Mouse (Mus musculus): ENCODE measurements around the gene Eef1g. TPM values are rescaled to one million over a fixed set of nuclear protein-coding genes. Genes with fewer than 3 reads are reported as not detected.

Eef1g gene
- polyA plus RNA-seq, 1 experiment from 2014 or later, result 501 TPM

DNA sequence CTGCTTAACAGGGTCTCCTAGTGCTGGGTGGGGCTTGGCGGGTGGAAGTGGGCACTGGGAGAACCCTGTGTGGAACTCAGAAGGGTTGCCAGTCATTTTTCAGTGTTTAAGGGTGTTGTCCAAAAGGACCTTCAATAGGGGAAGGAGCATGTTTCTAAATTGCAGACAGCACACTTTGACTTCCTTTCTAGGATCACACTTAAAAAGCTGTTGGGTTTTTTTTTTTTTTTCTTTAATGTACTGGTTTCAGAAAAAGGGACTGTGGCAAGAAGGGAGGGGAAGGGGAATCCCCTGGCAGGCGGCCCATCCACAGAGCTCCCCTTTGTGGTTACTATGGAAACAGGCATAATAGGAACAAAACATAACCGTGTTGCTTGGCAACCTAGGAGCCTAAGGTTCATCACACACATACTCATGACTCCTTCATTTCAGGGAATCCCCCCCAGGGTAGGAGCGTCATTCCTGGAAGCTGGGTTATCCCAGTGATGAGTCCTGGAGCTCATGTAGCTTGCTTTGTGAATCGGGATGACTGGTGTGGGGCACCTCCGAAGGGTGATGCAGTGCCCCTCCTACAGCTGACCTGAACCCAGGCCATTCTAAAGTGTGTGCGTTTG is 17.5 kb downstream of the Eef1g start:
- peaks cover 56% of the 10 kb centered on the region for H3K4me1 ChIP-seq (replicated peaks; ENCODE audit: control insufficient read depth, insufficient read depth, low read length)

DNA sequence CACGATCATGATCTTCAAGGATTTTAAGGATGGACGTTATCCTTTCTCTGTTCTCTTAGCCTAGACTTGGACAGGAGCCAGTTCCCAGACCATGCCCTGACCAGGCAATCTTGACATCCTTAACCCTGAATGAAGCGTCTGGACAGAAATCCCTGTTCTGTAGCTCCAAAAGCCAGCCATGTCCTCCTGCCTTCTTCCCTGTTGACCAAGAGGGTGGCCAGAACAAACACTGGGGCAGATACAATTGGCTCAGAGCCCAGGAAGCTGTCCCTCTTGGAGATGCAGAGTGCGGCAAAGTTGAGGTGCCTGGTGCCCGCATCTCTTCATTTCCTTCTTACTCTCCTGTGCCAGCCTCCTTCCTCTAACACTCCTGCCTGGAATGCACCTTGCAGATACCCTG is 19.1 kb downstream of the Eef1g start:
- Histone ChIP-seq H3K9ac (ENCODE audit: low read length) (no peak overlapping the region), H3K4me3 (ENCODE audit: low read depth, low read length) (no peak overlapping the region), H3K36me3 (ENCODE audit: control insufficient read depth, insufficient read depth, low read length) (peaks cover 2% of the 10 kb centered on the region; the same call in 1 of the 2 replicates), H3K27me3 (replicated peaks; ENCODE audit: control insufficient read depth, insufficient read depth, low read length) (no peaks in the 10 kb centered on the region), H3K4me1 (replicated peaks; ENCODE audit: control insufficient read depth, insufficient read depth, low read length) (peaks cover 58% of the 10 kb centered on the region), H3K27ac (ENCODE audit: low read depth) (no peak overlapping the region), H3K4me2 (ENCODE audit: low read length) (no peak overlapping the region), H3K9me3 (ENCODE audit: control insufficient read depth, low read length) (no peaks in the 10 kb centered on the region)
- DNase-seq (ENCODE audit: low spot score), result no peak
- WGBS, result 66% methylated on average over 5 of the region's 5 CpGs
- ATAC-seq (replicated peaks; ENCODE audit: low FRiP score, low TSS enrichment, low read depth), result no peak

More for the DNA sequence above, 17.5 kb downstream of the Eef1g start:
- WGBS, result 15% methylated on average over 7 of the region's 7 CpGs
- Histone ChIP-seq H3K9me3 (ENCODE audit: control insufficient read depth, low read length) (no peaks in the 10 kb centered on the region), H3K9ac (ENCODE audit: low read length) (peak overlapping the region; percentile 25; the same call in 1 of the 2 replicates), H3K27ac (ENCODE audit: low read depth) (peak overlapping the region; percentile 79), H3K27me3 (replicated peaks; ENCODE audit: control insufficient read depth, insufficient read depth, low read length) (no peaks in the 10 kb centered on the region), H3K4me2 (ENCODE audit: low read length) (no peak overlapping the region), H3K36me3 (ENCODE audit: control insufficient read depth, insufficient read depth, low read length) (peaks cover 17% of the 10 kb centered on the region), H3K4me3 (ENCODE audit: low read depth, low read length) (no peak overlapping the region)
- peak; percentile 80 for DNase-seq (ENCODE audit: low spot score)
- ATAC-seq (replicated peaks; ENCODE audit: low FRiP score, low TSS enrichment, low read depth), result peak; percentile 8; the same call in 1 of the 2 replicates

DNA sequence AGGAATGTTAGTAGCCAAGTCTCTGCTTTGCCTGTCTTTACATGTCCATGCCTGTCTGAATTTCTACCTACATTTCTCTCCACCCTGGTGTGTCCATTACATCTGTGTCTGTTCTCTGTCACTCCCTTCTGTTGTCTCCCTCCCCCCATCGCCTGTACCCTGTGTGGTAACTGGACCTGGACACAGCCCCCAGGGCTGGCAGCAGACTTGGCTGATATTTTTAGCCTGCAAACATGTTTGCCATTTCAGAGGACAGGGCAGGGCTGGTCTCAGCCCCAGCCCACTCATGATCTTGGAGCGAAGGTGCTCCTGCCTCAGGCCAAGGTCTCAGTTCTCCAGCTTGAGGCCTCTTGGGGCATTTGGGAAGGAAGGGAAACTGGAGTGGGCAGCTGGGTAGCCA is 21.0 kb downstream of the Eef1g start:
- Histone ChIP-seq H3K4me1 (replicated peaks; ENCODE audit: control insufficient read depth, insufficient read depth, low read length) (peaks cover 61% of the 10 kb centered on the region), H3K9ac (ENCODE audit: low read length) (no peak overlapping the region), H3K9me3 (ENCODE audit: control insufficient read depth, low read length) (no peaks in the 10 kb centered on the region), H3K4me2 (ENCODE audit: low read length) (no peak overlapping the region), H3K27ac (ENCODE audit: low read depth) (0 out of 2 replicates have a peak overlapping the region, but pooled peaks have one; percentile 5), H3K36me3 (ENCODE audit: control insufficient read depth, insufficient read depth, low read length) (no peaks in the 10 kb centered on the region), H3K27me3 (replicated peaks; ENCODE audit: control insufficient read depth, insufficient read depth, low read length) (no peaks in the 10 kb centered on the region), H3K4me3 (ENCODE audit: low read depth, low read length) (no peak overlapping the region; the same call in 1 of the 2 replicates)
- no peak for DNase-seq (ENCODE audit: low spot score)
- no peak for ATAC-seq (replicated peaks; ENCODE audit: low FRiP score, low TSS enrichment, low read depth)
- 32% methylated on average over 2 of the region's 2 CpGs for WGBS

GRCm38 (mm10) chr19:8988346-8989065 is 21.7 kb downstream of the Eef1g start:
- ATAC-seq (replicated peaks; ENCODE audit: low FRiP score, low TSS enrichment, low read depth) (no peak), DNase-seq (ENCODE audit: low spot score) (no peak)
- Histone ChIP-seq H3K9me3 (ENCODE audit: control insufficient read depth, low read length) (no peaks in the 10 kb centered on the region), H3K9ac (ENCODE audit: low read length) (peak overlapping the region; percentile 82), H3K4me3 (ENCODE audit: low read depth, low read length) (peak overlapping the region; percentile 75), H3K36me3 (ENCODE audit: control insufficient read depth, insufficient read depth, low read length) (no peaks in the 10 kb centered on the region), H3K27me3 (replicated peaks; ENCODE audit: control insufficient read depth, insufficient read depth, low read length) (no peaks in the 10 kb centered on the region), H3K27ac (ENCODE audit: low read depth) (peak overlapping the region; percentile 93), H3K4me2 (ENCODE audit: low read length) (peak overlapping the region; percentile 68), H3K4me1 (replicated peaks; ENCODE audit: control insufficient read depth, insufficient read depth, low read length) (peaks cover 61% of the 10 kb centered on the region)
- WGBS, result 22% methylated on average over 15 of the region's 15 CpGs

GRCm38 (mm10) chr19:8989066-8989566 is 22.3 kb downstream of the Eef1g start, which contains the start of gene Ahnak:
Ahnak (plus strand) TSS chr19:8989284.
- ATAC-seq (replicated peaks; ENCODE audit: low FRiP score, low TSS enrichment, low read depth) (peak; percentile 67), DNase-seq (ENCODE audit: low spot score) (peak; percentile 82)
- under 1% methylated on average over 41 of the region's 42 CpGs for WGBS
- Histone ChIP-seq H3K4me2 (ENCODE audit: low read length) (peak within 1 kb of the TSS; percentile 68), H3K36me3 (ENCODE audit: control insufficient read depth, insufficient read depth, low read length) (no peaks in the 10 kb centered on the region), H3K4me1 (replicated peaks; ENCODE audit: control insufficient read depth, insufficient read depth, low read length) (peaks cover 57% of the 10 kb centered on the region), H3K27me3 (replicated peaks; ENCODE audit: control insufficient read depth, insufficient read depth, low read length) (no peaks in the 10 kb centered on the region), H3K9ac (ENCODE audit: low read length) (peak within 1 kb of the TSS; percentile 82), H3K27ac (ENCODE audit: low read depth) (peak within 1 kb of the TSS; percentile 93), H3K4me3 (ENCODE audit: low read depth, low read length) (peak within 1 kb of the TSS; percentile 75), H3K9me3 (ENCODE audit: control insufficient read depth, low read length) (no peaks in the 10 kb centered on the region)

DNA sequence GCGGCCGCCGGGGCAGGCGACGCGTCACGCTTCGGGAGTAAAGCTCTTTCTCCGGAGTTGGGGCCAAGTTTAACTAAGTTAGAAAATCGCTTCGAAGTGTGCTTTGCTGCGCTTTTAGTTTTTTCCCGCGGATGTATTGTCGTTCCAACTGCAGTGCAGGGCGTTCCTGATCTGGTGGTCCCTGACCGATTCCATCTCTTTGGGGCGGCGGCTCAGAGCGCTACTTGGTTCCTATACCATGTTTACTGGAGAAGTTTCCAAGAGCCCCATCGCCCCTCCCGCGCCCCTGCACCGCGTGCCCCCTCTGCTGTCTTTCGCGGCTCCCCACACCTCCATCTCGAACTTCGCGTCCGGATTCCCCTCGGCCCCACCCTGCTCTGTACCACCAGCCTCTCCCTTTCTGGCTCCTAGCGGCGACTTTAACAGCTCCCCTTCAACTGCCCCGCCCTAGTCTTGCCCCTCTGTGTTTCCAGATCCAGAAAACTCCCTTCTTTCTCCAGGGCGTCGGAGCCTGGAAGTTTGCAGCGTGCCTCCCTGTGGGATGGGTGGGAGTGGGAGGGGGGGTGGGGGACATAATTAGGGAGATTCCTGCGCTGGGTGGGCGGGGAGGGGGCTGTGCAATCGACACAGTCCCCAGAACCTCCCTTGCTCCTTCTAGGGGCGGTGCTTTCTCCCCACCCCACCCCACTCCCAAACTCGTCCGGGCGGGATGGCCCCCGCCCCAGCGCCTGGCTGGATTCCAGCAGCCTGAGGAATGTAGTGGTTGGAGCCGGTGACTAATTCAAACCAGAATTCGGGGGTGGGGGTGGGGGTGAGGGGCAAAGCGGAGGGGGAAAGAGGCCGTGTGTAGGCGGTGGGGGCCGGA is 23.0 kb downstream of the Eef1g start:
- DNase-seq (ENCODE audit: low spot score) (peak; percentile 91), ATAC-seq (replicated peaks; ENCODE audit: low FRiP score, low TSS enrichment, low read depth) (peak; percentile 69)
- Histone ChIP-seq H3K4me3 (ENCODE audit: low read depth, low read length) (peak overlapping the region; percentile 75), H3K9me3 (ENCODE audit: control insufficient read depth, low read length) (no peaks in the 10 kb centered on the region), H3K9ac (ENCODE audit: low read length) (peak overlapping the region; percentile 82), H3K36me3 (ENCODE audit: control insufficient read depth, insufficient read depth, low read length) (no peaks in the 10 kb centered on the region), H3K27me3 (replicated peaks; ENCODE audit: control insufficient read depth, insufficient read depth, low read length) (no peaks in the 10 kb centered on the region), H3K4me2 (ENCODE audit: low read length) (peak overlapping the region; percentile 68), H3K4me1 (replicated peaks; ENCODE audit: control insufficient read depth, insufficient read depth, low read length) (peaks cover 55% of the 10 kb centered on the region), H3K27ac (ENCODE audit: low read depth) (peak overlapping the region; percentile 93)
- WGBS, result under 1% methylated on average over 53 of the region's 53 CpGs

DNA sequence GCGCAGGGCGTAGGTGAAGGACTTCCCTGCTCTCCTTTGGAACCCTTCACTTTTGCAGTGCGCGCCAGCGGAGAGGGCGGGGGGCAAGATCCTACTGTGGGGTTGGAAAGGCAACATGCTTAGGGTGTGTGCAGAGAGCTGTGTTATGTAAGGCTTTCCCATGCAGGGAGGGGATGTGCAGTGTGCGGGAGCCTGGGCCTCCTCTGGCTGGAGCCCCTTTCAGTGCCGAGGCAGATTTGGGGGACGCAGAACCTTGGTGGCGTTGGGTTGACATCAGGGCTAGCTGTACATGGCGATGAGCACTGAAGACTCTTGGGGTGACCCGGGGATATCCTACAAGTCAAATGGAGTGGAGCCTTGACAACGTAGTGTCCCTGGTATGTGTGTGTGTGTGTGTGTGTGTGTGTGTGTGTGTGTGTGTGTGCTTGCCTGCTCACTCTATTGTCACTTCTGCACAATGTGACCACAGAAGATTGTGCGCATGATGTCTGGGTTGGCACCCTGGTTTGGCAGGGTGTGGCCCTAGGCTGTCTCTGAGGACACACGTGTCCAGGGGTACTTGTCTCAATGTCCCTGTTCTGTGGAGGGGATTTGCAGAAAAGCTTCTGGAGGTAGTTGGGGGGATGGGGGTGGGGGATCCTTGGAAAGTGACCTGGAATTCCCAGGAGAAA is 23.7 kb downstream of the Eef1g start:
- Histone ChIP-seq H3K27ac (ENCODE audit: low read depth) (peak overlapping the region; percentile 93), H3K4me2 (ENCODE audit: low read length) (peak overlapping the region; percentile 68), H3K4me3 (ENCODE audit: low read depth, low read length) (peak overlapping the region; percentile 75), H3K27me3 (replicated peaks; ENCODE audit: control insufficient read depth, insufficient read depth, low read length) (no peaks in the 10 kb centered on the region), H3K36me3 (ENCODE audit: control insufficient read depth, insufficient read depth, low read length) (no peaks in the 10 kb centered on the region), H3K9me3 (ENCODE audit: control insufficient read depth, low read length) (no peaks in the 10 kb centered on the region), H3K9ac (ENCODE audit: low read length) (peak overlapping the region; percentile 82), H3K4me1 (replicated peaks; ENCODE audit: control insufficient read depth, insufficient read depth, low read length) (peaks cover 49% of the 10 kb centered on the region)
- WGBS, result 13% methylated on average over 15 of the region's 15 CpGs
- DNase-seq (ENCODE audit: low spot score) (peak; percentile 76), ATAC-seq (replicated peaks; ENCODE audit: low FRiP score, low TSS enrichment, low read depth) (peak; percentile 52)

All from intestine, embryonic 14.5 days (tissue).